Mouse (Mus musculus): ENCODE data around the gene Slc39a10. TPM values are rescaled to one million over a fixed set of nuclear protein-coding genes. Genes with fewer than 3 reads are reported as not detected.
"Not testable (repeated sequence)": the region's sequence is repeated elsewhere in the genome, so short reads cannot be mapped to it uniquely, and the experiment has no call there.

The Slc39a10 gene
- polyA plus RNA-seq, 1 experiment from 2014 or later = 37.8 TPM

- not testable (repeated sequence) for H3K9ac ChIP-seq (ENCODE audit: low read length); H3K36me3 ChIP-seq (ENCODE audit: control insufficient read depth, insufficient read depth, low read length); H3K4me3 ChIP-seq (ENCODE audit: low read length); H3K4me2 ChIP-seq (ENCODE audit: low read depth, low read length); H3K27me3 ChIP-seq (ENCODE audit: control insufficient read depth, insufficient read depth, low read depth, low read length); H3K9me3 ChIP-seq (ENCODE audit: control insufficient read depth, low read length); ATAC-seq (ENCODE audit: low read depth); H3K4me1 ChIP-seq (replicated peaks; ENCODE audit: control insufficient read depth, insufficient read depth, low read length); H3K27ac ChIP-seq (ENCODE audit: low read length)
- 34% methylated on average over 3 of the region's 3 CpGs for WGBS
These were observed 128.1 kb downstream of the Slc39a10 start for GRCm38 (mm10) chr1:46764600-46764999.

Measured in lung, embryonic 16.5 days (tissue).